Mouse (Mus musculus) R1 (cell line): ENCODE results near the gene Gm20815.
"Not testable (repeated sequence)": the region's sequence is repeated elsewhere in the genome, so short reads cannot be mapped to it uniquely, and the experiment has no call there.

Source experiments
- DNase-seq: peaks from one replicate; pipeline ENCODE4 v3.0.0-alpha.2; 2018; ENCODE audit warnings: low read depth, low spot score

Gene Gm20815

GRCm38 (mm10) chrY:8835069-8835468 is at the start of gene Gm20815:
TSS of gene Gm20815 (minus strand) at chrY:8835169.
- DNase-seq: not testable (repeated sequence)
